Mouse (Mus musculus) megakaryocyte progenitor cell, adult 5-6 weeks (primary cell): ENCODE data around the gene Krtap10-10. TPM values are rescaled to one million over a fixed set of nuclear protein-coding genes. Genes with fewer than 3 reads are reported as not detected.

Source experiments
- ATAC-seq: replicated peaks from 2 replicates; pipeline ENCODE4 v1.8.0; 2016; ENCODE audit warnings: mild to moderate bottlenecking, moderate TSS enrichment, inconsistent platforms; ENCODE audit not compliant: poor library complexity
- total RNA-seq, 2 experiments: library from RNA; stranded (forward) in 1 of 2; stranded (reverse) in 1 of 2; fragments of 157-497, 149-512 nt in 1 of 2; fragments of 200-1000 nt in 1 of 2; gene quantifications; 2 replicates each; pipeline versions ENCODE4 v1.2.3 to v1.2.4; 2015 to 2017

Krtap10-10 gene
- total RNA-seq, 2 experiments from 2014 or later, result not detected

DNA sequence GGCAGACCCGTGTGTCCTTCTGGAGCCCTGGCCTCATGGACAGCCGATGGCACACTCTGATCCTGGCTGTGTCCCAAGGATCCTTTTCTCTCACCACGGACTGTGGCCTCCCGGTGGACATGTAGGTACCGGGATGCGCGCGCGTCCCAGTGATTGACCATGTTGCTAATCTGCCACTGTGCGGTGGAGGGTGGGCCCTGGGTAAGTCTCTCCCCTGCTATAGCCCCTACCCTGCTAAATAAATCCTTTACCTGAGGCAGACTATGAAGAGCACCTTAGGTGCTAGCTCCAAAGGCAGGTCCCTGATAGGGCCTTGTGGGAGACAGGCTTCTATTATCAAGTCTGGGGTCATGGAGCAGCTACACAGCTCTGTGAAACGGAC, 29.0 kb downstream of the Krtap10-10 start:
- no peak for ATAC-seq

GRCm38 (mm10) chr10:77867546-77867945, 31.8 kb downstream of the Krtap10-10 start:
- ATAC-seq, result no peak

- ATAC-seq, result no peak
These were observed 33.9 kb downstream of the Krtap10-10 start for GRCm38 (mm10) chr10:77869651-77870050.

GRCm38 (mm10) chr10:77878985-77879384, 43.2 kb downstream of the Krtap10-10 start:
- ATAC-seq, result peak; percentile 60

- peak; percentile 66 for ATAC-seq
These were observed 44.6 kb downstream of the Krtap10-10 start for GRCm38 (mm10) chr10:77880305-77880704.

DNA sequence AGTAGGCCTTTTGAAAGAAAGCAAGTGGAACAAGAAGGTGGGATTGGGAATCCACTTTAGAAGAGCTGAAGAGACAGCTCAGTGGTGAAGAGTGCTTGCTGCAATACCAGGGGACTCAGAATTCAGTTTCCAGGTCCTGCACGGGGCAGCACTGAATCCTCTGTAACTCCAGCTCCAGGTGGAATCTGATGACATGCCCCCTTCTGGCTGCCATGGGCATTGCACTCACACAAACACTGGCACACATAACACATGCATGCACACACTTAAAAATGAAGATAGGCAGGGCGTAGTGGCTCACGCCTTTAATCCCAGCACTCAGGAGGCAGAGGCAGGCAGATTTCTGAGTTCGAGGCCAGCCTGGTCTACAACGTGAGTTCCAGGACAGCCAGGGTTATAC, 46.8 kb downstream of the Krtap10-10 start:
- no peak for ATAC-seq

- no peak for ATAC-seq
These were observed 50.4 kb downstream of the Krtap10-10 start for GRCm38 (mm10) chr10:77886007-77886747.

Other genes with a start within 250 kb of the Krtap10-10 start
Only the 30 nearest of the 33 such genes appear.
- gene Ube2g2, start 213.7 kb upstream of the Krtap10-10 start, total RNA-seq (2015), result 22.8 and 25.1 TPM in 2 replicates
- 30.4 and 34.2 TPM in 2 replicates for gene Ube2g2, start 213.7 kb upstream of the Krtap10-10 start, total RNA-seq (2017)
- gene Tspear, start 149.4 kb upstream of the Krtap10-10 start, total RNA-seq (2015), result 0.12 and 0.96 TPM in 2 replicates
- not detected in 2 replicates for gene Tspear, start 149.4 kb upstream of the Krtap10-10 start, total RNA-seq (2017)
- not detected in 2 replicates for gene Gm19402, start 145.2 kb upstream of the Krtap10-10 start, total RNA-seq (2015)
- gene Gm19402, start 145.2 kb upstream of the Krtap10-10 start, total RNA-seq (2017), result not detected in 2 replicates
- not detected in 2 replicates for gene Gm9508, start 138.7 kb upstream of the Krtap10-10 start, total RNA-seq (2015)
- gene Gm9508, start 138.7 kb upstream of the Krtap10-10 start, total RNA-seq (2017), result not detected in 2 replicates
- not detected in 2 replicates for gene Gm10272, start 129.3 kb upstream of the Krtap10-10 start, total RNA-seq (2015)
- gene Gm10272, start 129.3 kb upstream of the Krtap10-10 start, total RNA-seq (2017), result not detected in 2 replicates
- gene Gm10024, start 124.5 kb upstream of the Krtap10-10 start, total RNA-seq (2015), result not detected in 2 replicates
- not detected in 2 replicates for gene Gm10024, start 124.5 kb upstream of the Krtap10-10 start, total RNA-seq (2017)
- not detected in 2 replicates for gene Gm10142, start 120.1 kb upstream of the Krtap10-10 start, total RNA-seq (2015)
- gene Gm10142, start 120.1 kb upstream of the Krtap10-10 start, total RNA-seq (2017), result not detected in 2 replicates
- not detected in 2 replicates for gene Krtap12-1, start 115.3 kb upstream of the Krtap10-10 start, total RNA-seq (2015)
- not detected in 2 replicates for gene Krtap12-1, start 115.3 kb upstream of the Krtap10-10 start, total RNA-seq (2017)
- gene Gm10100, start 109.5 kb upstream of the Krtap10-10 start, total RNA-seq (2015), result not detected in 2 replicates
- gene Gm10100, start 109.5 kb upstream of the Krtap10-10 start, total RNA-seq (2017), result not detected in 2 replicates
- not detected in 2 replicates for gene Gm18596, start 93.3 kb upstream of the Krtap10-10 start, total RNA-seq (2015)
- gene Gm18596, start 93.3 kb upstream of the Krtap10-10 start, total RNA-seq (2017), result not detected in 2 replicates
- not detected in 2 replicates for gene Gm9736, start 84.6 kb upstream of the Krtap10-10 start, total RNA-seq (2015)
- not detected in 2 replicates for gene Gm9736, start 84.6 kb upstream of the Krtap10-10 start, total RNA-seq (2017)
- not detected in 2 replicates for gene Gm3233, start 76.3 kb upstream of the Krtap10-10 start, total RNA-seq (2015)
- not detected in 2 replicates for gene Gm3233, start 76.3 kb upstream of the Krtap10-10 start, total RNA-seq (2017)
- not detected in 2 replicates for gene Gm3238, start 64.6 kb upstream of the Krtap10-10 start, total RNA-seq (2015)
- gene Gm3238, start 64.6 kb upstream of the Krtap10-10 start, total RNA-seq (2017), result not detected in 2 replicates
- gene Gm7138, start 59.0 kb upstream of the Krtap10-10 start, total RNA-seq (2015), result not detected in 2 replicates
- gene Gm7138, start 59.0 kb upstream of the Krtap10-10 start, total RNA-seq (2017), result not detected in 2 replicates
- gene Gm3250, start 53.4 kb upstream of the Krtap10-10 start, total RNA-seq (2015), result not detected in 2 replicates
- gene Gm3250, start 53.4 kb upstream of the Krtap10-10 start, total RNA-seq (2017), result not detected in 2 replicates
- not detected in 2 replicates for gene Gm7137, start 47.7 kb upstream of the Krtap10-10 start, total RNA-seq (2015)
- gene Gm7137, start 47.7 kb upstream of the Krtap10-10 start, total RNA-seq (2017), result not detected in 2 replicates
- gene Gm9639, start 40.9 kb upstream of the Krtap10-10 start, total RNA-seq (2015), result not detected in 2 replicates
- not detected in 2 replicates for gene Gm9639, start 40.9 kb upstream of the Krtap10-10 start, total RNA-seq (2017)
- not detected in 2 replicates for gene Gm19668, start 36.8 kb upstream of the Krtap10-10 start, total RNA-seq (2015)
- gene Gm19668, start 36.8 kb upstream of the Krtap10-10 start, total RNA-seq (2017), result not detected in 2 replicates
- not detected in 2 replicates for gene Gm9507, start 24.1 kb upstream of the Krtap10-10 start, total RNA-seq (2015)
- gene Gm9507, start 24.1 kb upstream of the Krtap10-10 start, total RNA-seq (2017), result not detected in 2 replicates
- not detected in 2 replicates for gene Gm2696, start 21.3 kb upstream of the Krtap10-10 start, total RNA-seq (2015)
- gene Gm2696, start 21.3 kb upstream of the Krtap10-10 start, total RNA-seq (2017), result not detected in 2 replicates
- gene Krtap10-4, start 8.9 kb upstream of the Krtap10-10 start, total RNA-seq (2015), result not detected in 2 replicates
- not detected in 2 replicates for gene Krtap10-4, start 8.9 kb upstream of the Krtap10-10 start, total RNA-seq (2017)
- not detected in 2 replicates for gene Gm36176, start 10.9 kb downstream of the Krtap10-10 start, total RNA-seq (2015)
- not detected in 2 replicates for gene Gm36176, start 10.9 kb downstream of the Krtap10-10 start, total RNA-seq (2017)
- not detected in 2 replicates for gene Gm10318, start 16.9 kb downstream of the Krtap10-10 start, total RNA-seq (2015)
- not detected in 2 replicates for gene Gm10318, start 16.9 kb downstream of the Krtap10-10 start, total RNA-seq (2017)
- not detected in 2 replicates for gene Gm3285, start 26.0 kb downstream of the Krtap10-10 start, total RNA-seq (2015)
- gene Gm3285, start 26.0 kb downstream of the Krtap10-10 start, total RNA-seq (2017), result not detected in 2 replicates
- 0.12 TPM in 1 of 2 replicates, not detected in the other for gene Lrrc3, start 66.6 kb downstream of the Krtap10-10 start, total RNA-seq (2015)
- gene Lrrc3, start 66.6 kb downstream of the Krtap10-10 start, total RNA-seq (2017), result not detected in 2 replicates
- gene Trpm2, start 134.6 kb downstream of the Krtap10-10 start, total RNA-seq (2015), result 2.7 and 5.1 TPM in 2 replicates
- 1.4 and 2.9 TPM in 2 replicates for gene Trpm2, start 134.6 kb downstream of the Krtap10-10 start, total RNA-seq (2017)
- gene 1810043G02Rik, start 142.6 kb downstream of the Krtap10-10 start, total RNA-seq (2015), result 6.0 and 6.4 TPM in 2 replicates
- gene 1810043G02Rik, start 142.6 kb downstream of the Krtap10-10 start, total RNA-seq (2017), result 5.9 and 11.2 TPM in 2 replicates
- 13.7 and 15.5 TPM in 2 replicates for gene Pfkl, start 174.1 kb downstream of the Krtap10-10 start, total RNA-seq (2015)
- gene Pfkl, start 174.1 kb downstream of the Krtap10-10 start, total RNA-seq (2017), result 36.1 and 44.2 TPM in 2 replicates
- 1.5 and 4.4 TPM in 2 replicates for gene Dnmt3l, start 206.0 kb downstream of the Krtap10-10 start, total RNA-seq (2015)
- gene Dnmt3l, start 206.0 kb downstream of the Krtap10-10 start, total RNA-seq (2017), result 1.3 and 3.2 TPM in 2 replicates
- gene Aire, start 207.7 kb downstream of the Krtap10-10 start, total RNA-seq (2015), result not detected in 2 replicates
- not detected in 2 replicates for gene Aire, start 207.7 kb downstream of the Krtap10-10 start, total RNA-seq (2017)